Mouse (Mus musculus): ENCODE data around the gene Twsg1. TPM values are rescaled to one million over a fixed set of nuclear protein-coding genes. Genes with fewer than 3 reads are reported as not detected.

Twsg1 gene
- total and polyA plus RNA-seq, 3 experiments = 17.0 to 17.7 TPM; not detected in 1

DNA sequence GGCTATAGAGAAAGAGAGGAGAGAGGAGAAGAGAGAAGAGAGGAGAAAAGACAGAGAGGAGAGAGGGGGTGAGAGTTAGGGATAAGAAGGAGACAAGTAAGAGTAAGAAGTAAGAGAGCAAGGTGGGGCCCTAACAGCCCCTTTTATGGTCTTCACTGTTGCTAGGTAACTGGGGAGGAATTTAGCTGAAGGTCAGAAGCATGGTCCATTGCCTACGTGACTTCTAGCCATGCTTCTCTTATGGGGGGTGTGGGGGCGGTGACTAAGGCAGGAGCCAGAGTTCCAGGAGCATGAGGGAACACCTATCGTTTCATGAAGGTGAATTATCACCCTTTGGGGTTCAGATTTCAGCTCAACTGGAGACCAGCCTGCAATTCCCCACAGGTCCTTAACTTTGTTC lies 55.0 kb downstream of the Twsg1 start:
- H3K27me3 ChIP-seq (ENCODE audit: control insufficient read depth in 1 of 2, insufficient read depth in 2 of 2, low read length in 2 of 2) = no peaks in the 10 kb centered on the region
- DNase-seq (ENCODE audit: low read depth, low spot score) = no peak
- H3K79me2 ChIP-seq (ENCODE audit: control insufficient read depth, insufficient read depth, low read length, poor library complexity) = no peaks in the 10 kb centered on the region
- no peak overlapping the region for H3K9ac ChIP-seq (ENCODE audit: control insufficient read depth, low read depth, low read length, poor library complexity, severe bottlenecking)
- H3K36me3 ChIP-seq (ENCODE audit: control insufficient read depth in 1 of 2, insufficient read depth in 2 of 2, low read length in 2 of 2) = no peaks in the 10 kb centered on the region
- H3K27ac ChIP-seq (ENCODE audit: control insufficient read depth, low read depth, low read length) = no peak overlapping the region
- no peak for TF ChIP-seq HCFC1 (IDR thresholded peaks at IDR 0.05; ENCODE audit: low read depth, low read length)
- TF ChIP-seq MYB (IDR thresholded peaks at IDR 0.05; ENCODE audit: low read depth, low read length) = no peak
- no peak for TF ChIP-seq USF1 (IDR thresholded peaks at IDR 0.05; ENCODE audit: low read depth, low read length)
- no peak for TF ChIP-seq NRF1 (IDR thresholded peaks at IDR 0.05; ENCODE audit: insufficient read depth, low read depth, low read length, poor library complexity, severe bottlenecking)
- TF ChIP-seq MEF2A (IDR thresholded peaks at IDR 0.05; ENCODE audit: extremely low read depth, insufficient replicate concordance, low read depth, low read length, poor library complexity, severe bottlenecking) = no peak
- no peak for TF ChIP-seq TAL1 (IDR thresholded peaks at IDR 0.05; ENCODE audit: low read length)
- no peak for TF ChIP-seq UBTF (IDR thresholded peaks at IDR 0.05; ENCODE audit: borderline replicate concordance, insufficient read depth, low read depth, low read length)
- no peak for TF ChIP-seq E2F4 (IDR thresholded peaks at IDR 0.05; ENCODE audit: borderline replicate concordance, low read depth, low read length)
- no peak for TF ChIP-seq ELF1 (IDR thresholded peaks at IDR 0.05; ENCODE audit: low read depth, low read length)
- TF ChIP-seq RAD21 (IDR thresholded peaks at IDR 0.05; ENCODE audit: low read depth, low read length) = no peak
- TF ChIP-seq ZKSCAN1 (IDR thresholded peaks at IDR 0.05; ENCODE audit: low read depth, low read length) = no peak
- TF ChIP-seq ZNF384 (IDR thresholded peaks at IDR 0.05; ENCODE audit: low read depth, low read length) = no peak
- TF ChIP-seq JUND (IDR thresholded peaks at IDR 0.05; ENCODE audit: low read depth, low read length) = no peak
- no peak for TF ChIP-seq CHD1 (IDR thresholded peaks at IDR 0.05; ENCODE audit: low read depth, low read length)
- no peak for TF ChIP-seq ZC3H11A (IDR thresholded peaks at IDR 0.05; ENCODE audit: low read depth, low read length)
- H3K9me3 ChIP-seq (replicated peaks; ENCODE audit: insufficient read depth, low read length) = no peaks in the 10 kb centered on the region
- no peak overlapping the region for H3K4me3 ChIP-seq (ENCODE audit: control insufficient read depth in 1 of 2, insufficient read depth in 1 of 2, low read depth in 2 of 2, low read length in 2 of 2)
- no peaks in the 10 kb centered on the region; a peak in 1 of 4 replicates for H3K4me1 ChIP-seq (ENCODE audit: control insufficient read depth in 1 of 2, insufficient read depth in 2 of 2, low read length in 2 of 2)

DNA sequence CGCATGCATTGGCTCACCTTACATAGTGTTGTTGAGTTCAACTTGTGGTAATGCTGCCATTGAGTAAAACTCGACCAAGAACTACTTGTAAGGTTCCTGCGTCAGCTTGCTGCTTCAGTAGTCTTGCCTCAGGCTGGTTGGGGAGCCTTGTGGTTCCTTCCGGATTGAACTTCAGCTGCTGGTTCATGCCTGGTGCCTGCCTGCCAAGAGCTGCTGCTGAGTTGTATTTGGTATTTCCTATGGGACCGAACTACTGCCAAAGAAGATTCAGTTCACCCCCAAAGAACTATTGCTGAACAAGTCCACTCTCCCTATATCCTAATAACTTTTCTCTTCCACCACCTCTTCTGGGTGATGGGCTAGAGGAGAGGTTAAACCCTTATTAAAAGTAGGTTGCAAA lies 61.5 kb downstream of the Twsg1 start:
- Histone ChIP-seq H3K79me2 (ENCODE audit: control insufficient read depth, insufficient read depth, low read length, poor library complexity) (peaks cover 2% of the 10 kb centered on the region), H3K36me3 (ENCODE audit: control insufficient read depth in 1 of 2, insufficient read depth in 2 of 2, low read length in 2 of 2) (no peaks in the 10 kb centered on the region), H3K27ac (ENCODE audit: control insufficient read depth, low read depth, low read length) (no peak overlapping the region), H3K4me1 (ENCODE audit: control insufficient read depth in 1 of 2, insufficient read depth in 2 of 2, low read length in 2 of 2) (0 out of 4 replicates have a peak, but pooled peaks cover 0 to 2% of the 10 kb centered on the region in 2 experiments), H3K4me3 (ENCODE audit: control insufficient read depth in 1 of 2, insufficient read depth in 1 of 2, low read depth in 2 of 2, low read length in 2 of 2) (no peak overlapping the region), H3K9ac (ENCODE audit: control insufficient read depth, low read depth, low read length, poor library complexity, severe bottlenecking) (no peak overlapping the region), H3K9me3 (replicated peaks; ENCODE audit: insufficient read depth, low read length) (no peaks in the 10 kb centered on the region), H3K27me3 (ENCODE audit: control insufficient read depth in 1 of 2, insufficient read depth in 2 of 2, low read length in 2 of 2) (no peaks in the 10 kb centered on the region)
- DNase-seq (ENCODE audit: low read depth, low spot score) = no peak
- no peak for TF ChIP-seq RCOR1 (IDR thresholded peaks at IDR 0.05; ENCODE audit: low read depth, low read length)
